Mouse (Mus musculus): Measurements from ENCODE around the gene Sept9. TPM values are rescaled to one million over a fixed set of nuclear protein-coding genes. Genes with fewer than 3 reads are reported as not detected.

Sept9 gene
- polyA plus RNA-seq, 1 experiment from 2014 or later = 149 TPM

DNA sequence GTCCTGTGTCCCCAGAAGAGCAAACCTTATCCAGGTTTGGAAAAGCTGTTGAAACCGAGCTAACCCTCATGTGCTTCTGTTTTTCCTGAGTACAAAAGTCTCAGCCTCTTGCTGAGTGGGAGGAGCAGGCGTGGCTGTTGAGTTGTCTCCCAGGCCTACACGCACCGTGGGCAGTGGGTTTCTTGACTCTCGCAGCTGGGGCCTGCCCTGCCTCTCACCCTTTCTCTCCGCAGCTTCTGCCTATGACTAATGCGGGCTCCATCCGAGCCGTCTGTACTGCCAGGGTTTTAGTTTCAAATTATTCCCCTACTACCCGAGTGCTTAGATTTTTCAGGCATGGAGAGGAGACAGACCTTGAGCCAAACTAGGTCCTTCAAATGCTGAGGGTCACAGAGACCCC lies 28.7 kb downstream of the Sept9 start:
- DNase-seq = no peak
- 44% methylated on average over 10 of the region's 10 CpGs for WGBS

DNA sequence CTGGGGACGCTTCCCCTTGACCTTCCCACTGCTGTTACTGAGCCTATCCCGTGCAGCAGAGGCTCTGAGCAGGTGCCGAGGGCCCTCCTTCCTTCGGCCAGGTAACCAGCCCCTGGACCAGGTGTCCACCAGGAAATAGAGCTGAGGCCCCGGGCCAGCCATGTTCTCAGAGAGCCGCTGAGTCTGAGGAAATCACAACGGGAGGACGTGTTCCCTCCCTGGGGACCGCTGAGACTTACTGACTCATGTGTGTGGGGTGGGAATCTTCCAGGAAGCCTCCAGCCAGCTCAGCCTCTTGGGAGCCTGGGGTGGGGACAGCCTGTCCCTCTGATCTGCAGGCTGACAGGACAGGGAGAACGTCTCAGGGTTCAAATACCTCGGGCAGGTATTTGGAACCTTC lies 32.1 kb downstream of the Sept9 start:
- no peak for TF ChIP-seq CTCF (IDR thresholded peaks at IDR 0.05; ENCODE audit: low read depth)
- WGBS = 42% methylated on average over 11 of the region's 11 CpGs
- H3K4me3 ChIP-seq (ENCODE audit: low read depth, low read length) = no peak overlapping the region
- peaks cover 40% of the 10 kb centered on the region for H3K4me1 ChIP-seq (ENCODE audit: insufficient read depth)
- no peak overlapping the region for H3K9ac ChIP-seq
- H3K27me3 ChIP-seq (ENCODE audit: insufficient read depth, low read length) = no peaks in the 10 kb centered on the region
- DNase-seq (no peak), ATAC-seq (ENCODE audit: insufficient read depth) (no peak)
- H3K4me2 ChIP-seq = peak overlapping the region; percentile 78
- no peaks in the 10 kb centered on the region for H3K9me3 ChIP-seq (ENCODE audit: low read depth, low read length)
- no peaks in the 10 kb centered on the region for H3K36me3 ChIP-seq (ENCODE audit: insufficient read depth)
- peak overlapping the region; percentile 84 for H3K27ac ChIP-seq (ENCODE audit: low read depth)

More for the DNA sequence above, 28.7 kb downstream of the Sept9 start:
- no peak for ATAC-seq (ENCODE audit: insufficient read depth)
- Histone ChIP-seq H3K27ac (ENCODE audit: low read depth) (no peak overlapping the region), H3K9me3 (ENCODE audit: low read depth, low read length) (no peaks in the 10 kb centered on the region), H3K4me3 (ENCODE audit: low read depth, low read length) (no peak overlapping the region), H3K4me1 (ENCODE audit: insufficient read depth) (peaks cover 13% of the 10 kb centered on the region), H3K4me2 (no peak overlapping the region), H3K36me3 (ENCODE audit: insufficient read depth) (no peaks in the 10 kb centered on the region), H3K27me3 (ENCODE audit: insufficient read depth, low read length) (no peaks in the 10 kb centered on the region), H3K9ac (no peak overlapping the region)
- no peak for TF ChIP-seq CTCF (IDR thresholded peaks at IDR 0.05; ENCODE audit: low read depth)

DNA sequence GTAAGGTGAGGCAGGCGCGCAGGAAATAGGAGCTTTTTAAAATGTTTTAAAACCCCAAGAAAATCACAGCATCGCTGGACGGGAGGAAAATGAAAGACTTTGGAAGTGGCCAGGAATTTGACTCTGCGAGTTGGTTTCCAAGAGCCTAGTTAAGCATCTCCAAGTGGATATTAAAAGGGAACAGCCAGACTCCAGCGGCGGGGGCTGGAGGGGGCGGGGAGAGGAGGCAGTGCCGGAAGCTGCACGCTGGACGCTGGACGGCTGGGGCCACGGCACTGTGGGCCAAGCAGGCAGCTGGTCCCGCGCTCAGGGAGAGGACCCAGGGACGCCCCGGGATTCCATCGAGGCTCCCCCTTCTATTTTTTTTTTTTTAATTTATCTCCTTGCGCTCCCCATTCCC lies 32.6 kb downstream of the Sept9 start:
- Histone ChIP-seq H3K27ac (ENCODE audit: low read depth) (peak overlapping the region; percentile 84), H3K36me3 (ENCODE audit: insufficient read depth) (no peaks in the 10 kb centered on the region), H3K9ac (peak overlapping the region; percentile 47), H3K27me3 (ENCODE audit: insufficient read depth, low read length) (no peaks in the 10 kb centered on the region), H3K4me3 (ENCODE audit: low read depth, low read length) (peak overlapping the region; percentile 37), H3K4me2 (peak overlapping the region; percentile 78), H3K9me3 (ENCODE audit: low read depth, low read length) (no peaks in the 10 kb centered on the region), H3K4me1 (ENCODE audit: insufficient read depth) (peaks cover 40% of the 10 kb centered on the region)
- no peak for TF ChIP-seq CTCF (IDR thresholded peaks at IDR 0.05; ENCODE audit: low read depth)
- 16% methylated on average over 19 of the region's 19 CpGs for WGBS
- peak; percentile 64 for ATAC-seq (ENCODE audit: insufficient read depth)
- peak; percentile 83 for DNase-seq

DNA sequence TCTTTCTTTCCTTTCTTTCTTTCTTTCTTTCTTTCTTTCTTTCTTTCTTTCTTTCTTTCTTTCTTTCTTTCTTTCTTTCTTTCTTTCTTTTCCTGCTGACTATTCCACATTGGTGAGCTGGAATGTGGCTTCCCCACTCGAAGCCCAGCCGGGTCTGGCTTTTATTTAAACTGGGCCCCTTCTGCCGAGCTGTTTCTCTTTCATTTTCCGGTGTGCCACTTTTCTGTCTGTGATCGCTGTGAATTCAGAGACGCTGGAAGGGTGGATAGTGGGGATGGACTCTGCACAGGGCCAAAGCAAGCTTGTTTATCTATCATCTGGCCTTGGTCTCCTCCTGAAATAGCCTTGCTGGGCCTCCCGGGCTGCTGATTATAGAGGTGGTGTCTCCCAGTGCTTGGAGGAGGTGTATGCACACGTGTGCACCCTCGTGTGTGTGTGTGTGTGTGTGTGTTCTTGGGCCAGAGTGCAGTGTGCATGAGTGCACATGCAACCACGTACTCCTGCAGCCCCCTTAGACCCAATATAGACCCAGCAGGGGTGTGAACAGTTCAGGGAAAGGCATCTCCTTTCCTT lies 33.5 kb downstream of the Sept9 start:
- DNase-seq (peak; percentile 58), ATAC-seq (ENCODE audit: insufficient read depth) (no peak)
- Histone ChIP-seq H3K9ac (peak overlapping the region; percentile 48; the same call in 1 of the 2 replicates), H3K36me3 (ENCODE audit: insufficient read depth) (no peaks in the 10 kb centered on the region), H3K4me3 (ENCODE audit: low read depth, low read length) (peak overlapping the region; percentile 37), H3K9me3 (ENCODE audit: low read depth, low read length) (no peaks in the 10 kb centered on the region), H3K4me1 (ENCODE audit: insufficient read depth) (peaks cover 40% of the 10 kb centered on the region), H3K27me3 (ENCODE audit: insufficient read depth, low read length) (no peaks in the 10 kb centered on the region), H3K4me2 (peak overlapping the region; percentile 78), H3K27ac (ENCODE audit: low read depth) (peak overlapping the region; percentile 67)
- WGBS = 23% methylated on average over 10 of the region's 10 CpGs
- no peak for TF ChIP-seq CTCF (IDR thresholded peaks at IDR 0.05; ENCODE audit: low read depth)

DNA sequence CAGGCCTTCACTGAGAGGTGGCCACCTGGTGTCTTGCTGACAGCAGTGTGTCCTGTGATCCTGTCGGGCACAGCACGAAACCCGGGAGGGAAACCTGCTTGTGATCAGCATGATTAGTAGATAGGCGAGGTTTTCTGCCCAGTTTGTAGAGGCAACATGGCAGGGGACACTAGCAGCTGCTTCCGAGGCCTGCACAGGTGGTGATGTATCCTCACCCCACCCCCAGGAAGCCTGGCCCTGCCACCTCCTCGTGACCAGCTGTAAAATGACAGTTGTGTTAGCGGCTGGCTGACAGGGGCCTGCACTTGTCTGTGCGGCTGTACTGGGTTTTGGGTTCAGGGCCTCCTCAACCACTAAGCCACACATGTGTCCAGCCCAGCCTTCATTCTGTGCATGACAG lies 34.4 kb downstream of the Sept9 start:
- peaks cover 40% of the 10 kb centered on the region for H3K4me1 ChIP-seq (ENCODE audit: insufficient read depth)
- 59% methylated on average over 8 of the region's 8 CpGs for WGBS
- DNase-seq (no peak), ATAC-seq (ENCODE audit: insufficient read depth) (no peak)
- H3K4me3 ChIP-seq (ENCODE audit: low read depth, low read length) = peak overlapping the region; percentile 37
- peak overlapping the region; percentile 78 for H3K4me2 ChIP-seq
- H3K27ac ChIP-seq (ENCODE audit: low read depth) = no peak overlapping the region
- TF ChIP-seq CTCF (IDR thresholded peaks at IDR 0.05; ENCODE audit: low read depth) = no peak
- no peaks in the 10 kb centered on the region for H3K36me3 ChIP-seq (ENCODE audit: insufficient read depth)
- H3K27me3 ChIP-seq (ENCODE audit: insufficient read depth, low read length) = no peaks in the 10 kb centered on the region
- H3K9ac ChIP-seq = 0 out of 2 replicates have a peak overlapping the region, but pooled peaks have one; percentile 26
- no peaks in the 10 kb centered on the region for H3K9me3 ChIP-seq (ENCODE audit: low read depth, low read length)

DNA sequence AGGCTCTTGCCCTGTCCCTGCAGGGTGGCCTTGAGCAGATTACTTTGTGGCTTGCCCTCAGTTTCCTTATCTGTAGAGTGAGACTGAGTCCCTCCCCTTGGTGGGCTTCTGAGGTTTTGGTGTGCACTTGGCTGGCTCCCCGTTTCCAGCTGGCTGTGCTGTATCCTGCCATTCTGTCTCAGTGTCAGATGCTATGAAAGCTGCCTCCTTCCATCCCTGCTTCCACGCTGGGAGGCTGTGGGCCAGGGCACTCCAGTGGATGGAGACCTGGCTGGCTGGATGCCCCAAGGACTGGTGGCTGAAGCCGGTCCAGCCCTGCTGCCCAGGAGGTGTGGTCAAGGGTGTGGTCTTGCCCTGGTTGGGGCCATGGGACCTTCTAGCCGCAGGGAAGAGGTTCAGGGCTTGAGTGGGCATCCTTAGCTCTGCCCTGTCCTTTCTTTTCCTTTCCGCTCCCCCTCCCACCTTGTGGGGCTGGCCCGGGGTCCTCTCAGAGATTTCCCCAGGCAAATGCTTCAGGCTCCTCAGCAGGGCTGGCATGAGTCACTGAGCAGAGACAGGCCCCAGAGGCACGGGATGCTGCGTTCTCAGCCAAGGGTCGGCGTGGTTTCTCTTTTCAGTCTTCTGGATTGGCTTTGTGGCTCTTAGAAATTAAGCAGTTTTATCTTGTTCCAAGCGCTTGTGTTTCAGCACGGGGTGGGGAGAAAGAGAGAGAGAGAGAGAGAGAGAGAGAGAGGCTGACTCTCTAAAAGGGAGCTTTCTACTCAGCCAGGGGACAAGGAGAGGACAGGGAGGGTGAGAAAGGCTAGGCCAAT lies 35.8 kb downstream of the Sept9 start:
- ATAC-seq (ENCODE audit: insufficient read depth) (peak; percentile 17; the same call in 1 of the 2 replicates), DNase-seq (peak; percentile 65)
- Histone ChIP-seq H3K27me3 (ENCODE audit: insufficient read depth, low read length) (no peaks in the 10 kb centered on the region), H3K4me2 (peak overlapping the region; percentile 39), H3K9ac (peak overlapping the region; percentile 14), H3K4me1 (ENCODE audit: insufficient read depth) (peaks cover 40% of the 10 kb centered on the region), H3K9me3 (ENCODE audit: low read depth, low read length) (no peaks in the 10 kb centered on the region), H3K36me3 (ENCODE audit: insufficient read depth) (no peaks in the 10 kb centered on the region), H3K4me3 (ENCODE audit: low read depth, low read length) (no peak overlapping the region), H3K27ac (ENCODE audit: low read depth) (peak overlapping the region; percentile 70)
- 22% methylated on average over 12 of the region's 12 CpGs for WGBS
- no peak for TF ChIP-seq CTCF (IDR thresholded peaks at IDR 0.05; ENCODE audit: low read depth)

DNA sequence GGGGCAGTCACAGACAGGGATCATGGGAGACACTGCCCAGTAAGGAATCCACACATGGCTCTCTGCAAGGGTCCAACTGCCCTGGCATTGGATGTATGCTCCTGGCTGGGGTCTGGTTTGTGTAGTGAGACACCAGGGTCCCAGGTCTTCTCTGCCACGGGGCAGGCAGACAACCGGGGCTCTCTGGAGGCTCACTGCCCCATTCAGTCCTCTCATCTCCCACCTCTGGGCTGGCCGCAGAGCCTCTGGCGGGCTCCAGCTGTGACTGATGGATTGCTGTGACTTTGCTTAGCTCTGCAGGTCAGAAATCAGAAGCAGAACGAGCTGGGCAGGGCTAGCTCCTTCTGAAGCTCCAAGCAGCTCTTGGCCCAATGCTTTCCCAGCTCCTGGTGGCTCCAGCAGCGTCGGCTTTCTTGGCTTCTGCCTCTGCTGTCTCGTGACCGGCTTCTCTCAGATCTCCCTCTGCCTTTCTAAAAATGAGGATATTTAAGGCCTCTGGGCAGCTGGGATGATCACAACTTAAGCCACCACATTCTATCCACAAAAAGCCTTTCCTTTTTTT lies 36.5 kb downstream of the Sept9 start:
- peak; percentile 25; the same call in 1 of the 2 replicates for ATAC-seq (ENCODE audit: insufficient read depth)
- peak; percentile 83 for DNase-seq
- Histone ChIP-seq H3K27me3 (ENCODE audit: insufficient read depth, low read length) (no peaks in the 10 kb centered on the region), H3K4me3 (ENCODE audit: low read depth, low read length) (no peak overlapping the region), H3K36me3 (ENCODE audit: insufficient read depth) (no peaks in the 10 kb centered on the region), H3K9me3 (ENCODE audit: low read depth, low read length) (no peaks in the 10 kb centered on the region), H3K4me2 (peak overlapping the region; percentile 39), H3K27ac (ENCODE audit: low read depth) (peak overlapping the region; percentile 70), H3K4me1 (ENCODE audit: insufficient read depth) (peaks cover 40% of the 10 kb centered on the region), H3K9ac (peak overlapping the region; percentile 14; the same call in 1 of the 2 replicates)
- no peak for TF ChIP-seq CTCF (IDR thresholded peaks at IDR 0.05; ENCODE audit: low read depth)
- WGBS = 15% methylated on average over 9 of the region's 9 CpGs
